Comparison of ENCODE assay signal across 9 mouse cellular contexts in genomic region chr11:63129375-63129774, GRCm38 (mm10). TPM values are rescaled to one million over a fixed set of nuclear protein-coding genes. Genes with fewer than 3 reads are reported as not detected.
A peak's percentile ranks its signal among the peaks of the same experiment; 100 is the strongest.
DNase-seq lines count a peak whose midpoint lies in the region.
"Had no signal": no experiment of that assay in that cellular context is flagged by ENCODE, and none has a peak within 500 bp of the region (broad histone marks: within the 10 kb centered on the region; RNA-seq: fewer than 3 reads in every experiment).

No protein-coding gene starts in this region.

- DNase-seq in adrenal gland, adult 2 months = peak; percentile 57
- no peak for DNase-seq in adrenal gland, adult 8-10 months
- peak; percentile 66 for DNase-seq in heart, adult 8-10 months (ENCODE audit: low spot score)
- peak; percentile 49 for DNase-seq in kidney, adult 9 months
- DNase-seq in lung, postnatal 36 days = peak; percentile 73
- no peak for DNase-seq in testis, postnatal 10 days (ENCODE audit: low spot score)
- DNase-seq in B cell, adult 2 months = no peak
- no peak for DNase-seq in natural killer cell, adult 2 months (ENCODE audit: low spot score in 2 of 2)
- DNase-seq: forebrain, postnatal 0 days had no signal

RNA-seq across cellular contexts. Expression of gene Pmp22, which starts 0.6 kb away (rescaled TPM):
- total RNA-seq in adrenal gland, adult 2 months (2021) = 100 to 1,000 TPM; 102 to 190 TPM
- 125 and 184 TPM in 2 replicates for polyA plus RNA-seq in adrenal gland, adult 2 months (2012; rRNA removed)
- 100 to 1,000 TPM in 3 of 4 experiments, 10 to 100 TPM in 1; 92.8 to 116 (median 109) TPM for total RNA-seq in adrenal gland, adult 8-10 months (2022)
- 10 to 100 TPM; 31.6 to 43.0 (median 38.9) TPM for total RNA-seq in heart, adult 8-10 months (2022)

Comparison
In these comparisons a context has a peak if more than half of its experiments do, and no peak if none do; other contexts are left out.
1. DNase-seq: peak in adrenal gland, adult 2 months (single experiment), heart, adult 8-10 months (single experiment), kidney, adult 9 months (single experiment) and lung, postnatal 36 days (single experiment); none in adrenal gland, adult 8-10 months (single experiment), testis, postnatal 10 days (single experiment), B cell, adult 2 months (0 of 2) and natural killer cell, adult 2 months (0 of 2).